Mouse (Mus musculus) erythroblast, embryonic 14.5 days (primary cell): ENCODE results near the gene Hist1h2ab.

Source experiments
- GATA1 ChIP-seq: IDR thresholded peaks from 2 replicates; pipeline ENCODE4 v1.6.1; 2012; ENCODE audit warnings: low read length, inconsistent platforms, mixed read lengths
- TAL1 ChIP-seq: IDR thresholded peaks from 3 replicates; pipeline ENCODE4 v1.6.1; 2012; ENCODE audit warnings: low read length, inconsistent platforms, mixed read lengths

- TF ChIP-seq TAL1 = no peak
- no peak for TF ChIP-seq GATA1
Measured at GRCm38 (mm10) chr13:23768834-23769397, 18.0 kb downstream of the Hist1h2ab start.
